Mouse (Mus musculus) CD8-positive naive resting alpha-beta T cell, adult 2 months (primary cell): ENCODE results near the gene Vti1a.

Source experiments
- DNase-seq, 2 experiments: peaks; one replicate each; pipeline ENCODE4 v3.0.0; 2022; ENCODE audit warnings: low read depth in 2 of 2, low spot score in 2 of 2

The Vti1a gene

GRCm38 (mm10) chr19:55377465-55377864 is 61.4 kb downstream of the Vti1a start:
- DNase-seq: no peak

GRCm38 (mm10) chr19:55378884-55379283 is 62.8 kb downstream of the Vti1a start:
- DNase-seq: no peak

DNA sequence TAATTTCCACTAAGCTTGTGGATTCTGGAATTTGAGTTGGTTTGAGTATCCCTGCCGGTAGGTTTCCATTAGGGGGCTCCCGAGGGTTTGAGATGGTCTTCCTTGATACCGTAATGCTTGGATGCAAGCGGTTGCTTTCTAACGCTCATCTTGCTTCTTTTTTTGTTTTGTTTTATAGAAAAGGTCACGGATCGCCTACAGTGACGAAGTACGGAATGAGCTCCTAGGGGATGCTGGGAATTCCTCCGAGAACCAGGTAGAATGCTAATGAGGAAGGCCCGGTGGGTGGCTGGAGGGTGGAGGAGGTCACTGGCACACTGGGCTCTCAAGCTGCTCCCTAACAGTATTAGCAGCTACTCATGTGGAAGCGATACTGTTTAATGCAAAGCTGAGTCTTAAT is 64.7 kb downstream of the Vti1a start:
- DNase-seq: no peak

DNA sequence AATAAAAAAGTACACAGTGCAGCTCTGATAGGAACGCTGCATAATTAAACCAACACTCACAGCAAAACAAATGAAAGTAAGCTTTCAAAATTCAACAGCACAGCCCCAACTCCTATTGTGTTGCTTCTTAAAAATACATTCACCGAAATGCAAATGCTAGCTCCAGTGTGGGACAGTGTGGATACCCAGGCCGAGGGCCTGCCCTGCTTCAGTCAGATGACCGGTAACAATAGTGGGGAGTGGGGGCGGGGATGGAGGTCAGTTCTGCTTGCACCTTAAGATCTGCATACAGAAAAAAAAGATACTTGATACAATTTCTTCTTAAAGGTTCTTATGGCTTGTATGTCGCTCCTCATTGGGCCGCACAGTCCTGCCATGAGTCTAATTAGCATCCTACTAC is 65.2 kb downstream of the Vti1a start:
- no peak for DNase-seq

DNA sequence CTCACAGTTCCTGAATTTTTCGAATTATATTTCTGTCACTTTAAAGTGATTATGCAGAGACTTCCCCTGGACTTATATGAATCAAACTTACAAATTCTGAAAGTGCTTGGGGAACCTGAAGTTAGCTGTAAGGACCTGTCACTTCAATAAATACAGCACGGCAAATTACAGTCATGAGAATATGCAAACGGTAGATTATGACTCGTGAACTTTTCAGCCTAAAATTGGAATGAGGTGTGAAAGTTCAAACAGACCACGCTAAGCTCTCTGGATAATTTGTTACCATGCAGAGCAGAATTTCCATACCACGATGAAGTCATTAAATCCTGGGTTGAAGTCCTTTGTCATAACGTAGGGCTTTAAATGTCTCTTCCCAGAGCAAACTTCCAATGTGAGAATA is 66.7 kb downstream of the Vti1a start:
- no peak for DNase-seq

DNA sequence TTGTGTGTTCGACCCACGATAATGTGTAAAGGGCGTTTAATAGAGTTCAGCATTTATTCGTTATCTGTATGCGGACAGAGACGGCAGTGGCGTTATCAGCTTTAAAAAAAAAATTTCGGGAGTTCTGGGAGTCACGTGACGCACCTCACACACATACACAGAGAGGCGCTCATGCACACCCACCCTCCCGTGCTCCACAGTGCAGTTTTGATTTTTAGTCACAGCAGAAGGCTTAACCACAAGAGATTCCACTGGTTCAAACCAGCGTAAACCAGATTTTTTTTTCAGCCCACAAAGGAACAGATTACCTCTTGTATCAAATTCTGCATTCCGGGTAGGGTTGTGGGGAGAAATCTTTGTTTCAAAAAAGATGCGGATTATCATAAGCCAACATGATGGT is 68.5 kb downstream of the Vti1a start:
- no peak for DNase-seq

DNA sequence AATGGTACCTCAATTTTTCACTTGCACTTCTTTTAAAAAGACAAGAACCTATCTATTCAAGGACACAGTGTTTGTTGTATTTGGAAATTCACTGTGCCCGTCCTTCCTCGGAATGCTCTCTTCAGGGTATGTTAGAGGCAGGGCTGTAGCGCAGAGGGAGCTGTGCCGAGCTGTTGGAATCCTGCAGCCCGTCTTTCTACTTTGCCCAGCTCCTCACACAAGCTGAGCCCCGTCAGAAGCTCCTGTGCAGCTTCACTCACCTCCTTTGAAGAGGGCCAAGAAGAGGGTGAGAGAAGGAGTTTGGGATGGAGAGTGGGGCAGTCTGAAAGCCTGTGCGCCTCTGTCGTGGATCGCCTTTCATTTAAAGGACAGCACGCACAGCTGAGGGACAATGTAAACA is 72.9 kb downstream of the Vti1a start:
- no peak for DNase-seq

GRCm38 (mm10) chr19:55390323-55390722 is 74.2 kb downstream of the Vti1a start:
- no peak for DNase-seq

- DNase-seq: no peak
Measured at GRCm38 (mm10) chr19:55401638-55402037, 85.5 kb downstream of the Vti1a start.

- DNase-seq: peak; percentile 56 to 63
Measured at GRCm38 (mm10) chr19:55408486-55408885, 92.4 kb downstream of the Vti1a start.

DNA sequence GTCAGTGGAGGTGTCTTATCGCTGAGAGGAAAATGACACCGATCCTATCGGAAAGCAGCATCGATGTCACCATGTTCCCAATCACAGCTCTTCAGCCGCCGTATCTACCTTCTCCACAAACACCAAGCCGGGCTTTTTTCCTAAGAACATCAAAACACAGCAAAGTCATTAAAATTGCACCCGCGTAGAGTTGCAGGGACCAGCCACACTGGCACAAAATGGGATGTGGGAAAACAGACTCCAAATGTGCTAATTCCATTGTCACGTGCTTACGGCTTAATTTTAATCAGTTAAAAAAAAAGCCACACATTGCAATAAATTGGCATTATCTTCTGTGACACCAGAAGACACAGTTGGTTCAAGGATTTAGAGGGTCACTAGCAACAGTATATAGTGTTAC is 95.3 kb downstream of the Vti1a start:
- DNase-seq: no peak

DNA sequence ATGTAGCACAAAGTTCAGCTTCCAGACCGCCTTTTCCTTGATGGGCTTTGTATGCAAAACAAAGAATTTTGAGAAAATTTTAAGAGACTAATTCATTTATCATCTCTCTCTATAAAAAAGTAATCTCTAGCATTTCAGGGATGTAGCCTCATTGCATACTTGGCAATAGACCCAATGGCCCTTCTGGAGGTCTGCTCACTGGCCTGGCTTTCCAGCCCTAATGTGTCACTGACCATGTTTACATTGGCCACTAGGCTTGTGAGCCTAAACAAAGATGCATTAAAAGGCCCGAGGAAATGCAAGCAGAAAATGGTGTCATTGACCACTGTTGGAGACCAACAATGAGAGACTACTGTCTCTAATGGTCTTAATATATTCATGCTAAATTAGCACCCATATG is 95.8 kb downstream of the Vti1a start:
- DNase-seq: no peak

- DNase-seq: no peak
Measured at GRCm38 (mm10) chr19:55414050-55414449, 98.0 kb downstream of the Vti1a start.

DNA sequence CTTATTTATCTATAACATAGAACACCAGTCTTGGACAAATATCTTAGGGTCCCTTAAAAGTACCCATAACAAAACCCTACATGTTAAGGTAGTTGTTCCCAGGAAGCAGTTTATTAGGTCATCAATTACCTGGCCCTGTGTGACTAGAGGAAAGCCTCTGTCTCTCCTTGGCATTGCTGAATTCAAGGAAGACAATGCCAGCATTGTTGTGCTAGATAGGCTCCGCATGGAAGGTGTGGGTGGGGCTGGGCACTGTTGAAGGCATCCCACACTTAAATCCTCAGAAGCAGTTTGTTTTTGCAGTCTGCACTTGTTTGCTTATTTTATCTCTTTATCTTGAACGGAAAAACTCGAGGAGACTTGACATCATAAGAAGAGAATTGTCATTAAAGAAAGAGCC is 102.7 kb downstream of the Vti1a start:
- no peak for DNase-seq

GRCm38 (mm10) chr19:55419961-55420360 is 103.9 kb downstream of the Vti1a start:
- DNase-seq: no peak

GRCm38 (mm10) chr19:55421816-55422215 is 105.7 kb downstream of the Vti1a start:
- no peak for DNase-seq

DNA sequence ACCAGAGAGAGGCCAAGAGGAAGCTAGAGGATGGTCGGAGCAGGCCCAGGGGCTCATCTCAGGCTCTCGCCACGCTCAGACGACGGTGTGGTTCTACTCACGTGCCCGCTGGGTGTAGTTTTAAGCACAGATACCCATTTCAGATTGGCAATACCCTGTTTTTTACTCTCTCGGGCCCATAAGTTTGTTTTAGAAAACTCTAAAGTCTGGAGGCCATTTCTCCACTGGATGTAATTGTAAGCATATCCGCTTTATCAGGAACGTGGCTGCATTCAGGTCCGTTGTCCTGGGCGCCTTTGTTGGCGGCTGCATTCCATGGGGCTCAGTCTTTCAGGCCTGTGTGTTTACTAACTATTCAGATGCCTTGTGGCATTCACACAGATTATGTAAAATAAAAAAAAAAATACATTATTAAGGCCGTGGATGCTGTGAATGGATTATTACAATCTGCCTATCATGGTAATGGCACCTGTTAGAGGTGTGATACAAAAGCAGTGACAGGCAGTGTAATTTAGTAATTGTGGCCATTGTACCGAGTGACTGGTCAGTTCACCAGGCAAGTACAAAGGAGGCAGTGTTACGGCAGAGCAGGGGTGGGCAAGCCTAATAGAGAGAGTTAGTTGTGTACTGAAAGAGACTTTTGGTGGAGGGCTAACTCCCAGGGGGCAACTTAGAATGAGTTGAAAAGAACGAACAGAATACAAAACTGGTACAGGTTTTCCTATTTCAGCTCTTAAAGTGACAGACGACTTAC is 106.4 kb downstream of the Vti1a start:
- no peak for DNase-seq

DNA sequence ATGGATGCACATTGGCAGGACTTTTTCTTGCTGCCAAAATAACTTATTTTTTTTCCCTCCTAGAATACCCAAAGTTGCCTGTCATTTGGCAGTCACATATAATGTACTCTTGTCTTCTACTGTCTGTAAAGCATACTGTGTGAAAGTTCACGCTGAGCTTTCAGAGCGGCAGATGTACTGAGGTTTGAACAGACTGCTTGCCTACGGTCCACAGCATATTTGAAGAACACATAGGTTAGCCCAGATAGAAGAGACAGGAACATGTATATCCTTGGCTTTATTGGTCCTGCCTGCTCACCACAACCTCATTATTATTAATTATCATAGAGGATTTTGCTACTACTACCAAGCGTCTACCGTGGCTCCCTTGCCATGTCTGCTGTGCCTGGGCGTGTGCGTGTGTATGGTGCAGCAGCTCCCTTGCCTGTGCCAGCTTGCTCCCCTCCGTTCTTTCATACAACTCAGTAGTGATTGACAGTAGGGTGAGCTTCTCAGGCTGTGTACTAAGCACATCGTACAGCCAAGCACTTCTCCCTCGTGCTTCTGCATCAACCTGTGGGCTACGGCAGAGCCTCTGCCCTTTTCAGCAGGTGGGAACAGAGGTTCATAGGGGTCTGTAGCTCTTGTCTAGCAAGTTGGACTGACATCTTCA is 107.1 kb downstream of the Vti1a start:
- no peak for DNase-seq

- DNase-seq: no peak
Measured at GRCm38 (mm10) chr19:55423952-55424351, 107.9 kb downstream of the Vti1a start.

GRCm38 (mm10) chr19:55424507-55424906 is 108.4 kb downstream of the Vti1a start:
- no peak for DNase-seq

DNA sequence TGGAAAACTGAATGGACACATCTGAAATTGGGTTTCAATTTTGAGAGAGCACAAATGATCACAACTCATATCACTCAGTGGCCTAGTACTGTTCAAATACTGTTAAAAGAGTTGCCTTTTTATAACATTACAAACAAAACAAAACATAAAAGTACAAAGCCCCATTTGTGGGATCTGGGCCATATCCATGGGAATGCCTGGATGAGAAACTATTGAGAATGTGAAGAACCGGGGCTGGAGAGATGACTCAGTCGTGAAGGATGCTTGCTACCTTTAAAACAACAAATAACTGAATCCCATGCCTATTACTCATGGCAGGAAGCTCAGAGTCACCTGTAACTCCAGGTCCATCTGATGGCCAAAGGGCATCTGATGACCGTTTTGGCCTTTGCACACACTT is 124.2 kb downstream of the Vti1a start:
- no peak for DNase-seq

GRCm38 (mm10) chr19:55443618-55444017 is 127.5 kb downstream of the Vti1a start:
- no peak for DNase-seq

GRCm38 (mm10) chr19:55449084-55449483 is 133.0 kb downstream of the Vti1a start:
- no peak for DNase-seq
